Mouse (Mus musculus) heart, postnatal 4 days (tissue): ENCODE measurements around the gene Tff2. TPM values are rescaled to one million over a fixed set of nuclear protein-coding genes. Genes with fewer than 3 reads are reported as not detected.
A peak's percentile ranks its signal among the peaks of the same experiment; 100 is the strongest.

Experiments
- DNase-seq: peaks from one replicate; pipeline ENCODE4 v3.0.0; 2021
- total RNA-seq, 2 experiments: library from RNA; stranded (reverse); gene quantifications; 2 replicates each; pipeline ENCODE4 v1.2.3; 2021

Tff2 gene
- total RNA-seq, result not detected

DNA sequence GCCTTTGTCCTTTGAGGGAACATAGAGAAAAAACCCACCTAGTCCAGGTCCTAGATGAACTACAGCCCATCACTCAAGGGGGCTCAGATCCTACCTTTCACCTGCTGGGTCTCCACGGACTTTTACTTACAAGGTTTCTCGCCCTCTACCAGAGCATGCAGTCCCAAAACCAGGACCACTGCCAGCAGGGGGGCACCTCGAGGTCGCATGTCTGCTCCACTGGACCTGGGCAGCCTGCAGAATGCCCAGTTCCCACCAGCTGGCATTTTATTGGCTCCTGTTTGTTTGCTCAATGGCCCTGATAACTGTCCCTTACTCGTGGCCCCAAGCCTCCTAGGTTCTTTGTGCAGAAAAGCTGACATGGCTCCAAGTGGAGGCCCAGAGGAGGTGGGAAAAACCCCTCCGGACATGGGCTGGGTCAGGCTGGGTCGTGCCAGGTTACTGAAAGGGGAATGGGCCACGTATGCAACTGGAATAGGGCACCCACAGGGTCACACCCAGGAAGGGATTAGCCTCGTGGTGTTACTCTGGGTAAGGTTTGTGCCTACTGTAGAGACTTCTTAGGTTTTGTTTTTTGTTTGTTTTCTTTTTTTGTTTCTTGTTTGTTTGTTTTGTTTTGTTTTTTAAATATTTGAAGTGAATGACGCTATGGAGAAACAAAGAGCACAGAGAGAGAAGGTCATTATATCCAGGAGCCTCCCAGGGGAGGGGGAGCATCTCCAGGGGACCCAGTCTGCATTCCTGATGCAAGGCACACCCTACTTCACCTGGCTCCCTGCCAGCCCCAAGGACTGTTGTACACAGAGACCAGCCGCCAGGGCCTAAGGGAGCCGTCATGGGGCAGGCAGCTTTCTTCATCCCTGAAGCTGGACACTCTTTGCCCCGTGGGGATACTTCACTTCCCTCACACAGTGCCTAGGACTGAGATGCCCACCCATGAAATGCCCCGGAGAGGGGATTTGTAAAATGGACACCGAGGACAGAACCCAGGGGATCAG lies at the start of gene Tff2:
Tff2 (minus strand) TSS at position 243 of the 998 bp plus-strand sequence.
- DNase-seq, result no peak

DNA sequence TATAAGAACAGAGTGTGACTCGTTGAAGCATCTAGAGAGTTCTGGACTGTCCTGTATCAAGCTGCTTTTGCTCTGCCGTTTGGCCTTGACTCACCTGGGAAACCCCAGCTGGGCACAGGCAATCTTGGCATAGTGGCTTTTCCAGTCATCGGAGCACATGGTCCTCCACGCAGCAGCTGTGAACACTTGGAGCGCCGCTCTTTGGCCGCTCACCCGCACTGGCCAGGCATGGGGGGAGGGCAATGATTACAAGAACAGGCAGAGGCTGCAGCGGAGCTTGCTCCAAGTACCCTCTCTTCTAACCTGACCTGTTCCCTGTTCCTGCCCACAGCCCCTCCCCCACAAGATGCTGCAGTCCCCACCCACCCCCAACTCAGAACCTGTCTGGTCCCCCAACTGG lies 49.3 kb upstream of the Tff2 start:
- no peak for DNase-seq

DNA sequence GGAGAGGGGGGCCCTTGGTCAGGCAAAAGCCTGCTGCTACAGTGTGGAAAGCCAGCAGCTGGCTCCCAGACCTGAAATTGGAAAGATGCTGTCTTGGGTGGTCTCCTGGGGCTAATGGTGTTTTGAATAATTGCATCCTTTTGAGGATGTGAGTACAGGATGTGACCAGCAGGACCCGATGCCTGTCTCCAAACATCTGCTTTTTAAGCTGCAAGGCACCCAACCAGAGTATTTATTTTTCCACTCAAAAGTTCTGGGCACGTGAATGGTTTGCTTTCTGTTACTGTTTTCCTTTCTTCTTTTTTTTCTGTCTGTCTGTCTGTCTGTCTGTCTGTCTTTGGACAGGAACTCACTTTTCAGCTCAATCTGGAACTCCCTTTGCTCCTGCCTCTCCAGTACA lies 48.6 kb upstream of the Tff2 start:
- DNase-seq, result no peak

DNA sequence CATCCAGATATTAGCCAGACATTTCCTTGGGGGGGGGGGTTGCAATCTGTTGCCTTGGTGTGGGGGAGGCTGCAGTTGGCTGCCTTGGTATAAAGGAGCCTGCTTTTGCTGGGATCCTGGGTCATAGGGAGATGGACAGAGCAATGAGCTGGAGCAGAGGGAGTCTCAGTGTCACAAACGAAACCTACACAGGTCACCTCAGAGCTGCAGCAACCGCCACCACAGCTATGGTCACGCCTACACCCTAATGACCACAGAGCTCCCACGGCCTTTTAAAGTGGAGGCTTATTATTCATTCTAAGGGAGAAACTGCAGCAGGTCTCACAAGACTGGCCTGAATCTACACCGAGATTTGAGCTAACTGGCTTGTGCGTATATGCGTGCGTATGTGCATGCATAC lies 47.7 kb upstream of the Tff2 start:
- DNase-seq, result no peak

GRCm38 (mm10) chr17:31187370-31187769 lies 43.3 kb upstream of the Tff2 start:
- DNase-seq, result peak; percentile 77

- no peak for DNase-seq
Observed at GRCm38 (mm10) chr17:31184269-31184990, 40.3 kb upstream of the Tff2 start.

- DNase-seq, result no peak
Observed at GRCm38 (mm10) chr17:31183180-31183974, 39.3 kb upstream of the Tff2 start.

DNA sequence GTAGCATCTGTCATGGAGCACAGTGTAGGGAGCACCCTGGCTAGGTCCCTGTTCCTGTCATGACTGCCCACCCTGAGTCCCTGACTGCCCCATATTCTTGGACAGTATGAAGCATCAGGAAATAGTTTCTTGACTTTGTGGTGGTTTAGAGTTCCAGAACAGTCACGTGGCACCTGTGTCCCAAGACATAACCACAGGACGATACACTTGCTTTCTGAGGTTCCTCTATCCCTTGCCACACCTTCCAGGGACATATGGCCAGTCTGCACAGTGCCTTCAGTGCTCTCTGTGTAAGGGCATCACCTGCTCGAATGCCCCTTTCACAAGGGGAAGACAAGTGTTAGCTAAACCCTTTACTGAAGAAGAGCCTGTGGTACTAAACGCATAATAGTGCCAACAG lies 37.4 kb upstream of the Tff2 start:
- no peak for DNase-seq

GRCm38 (mm10) chr17:31176321-31176720 lies 32.2 kb upstream of the Tff2 start:
- no peak for DNase-seq

DNA sequence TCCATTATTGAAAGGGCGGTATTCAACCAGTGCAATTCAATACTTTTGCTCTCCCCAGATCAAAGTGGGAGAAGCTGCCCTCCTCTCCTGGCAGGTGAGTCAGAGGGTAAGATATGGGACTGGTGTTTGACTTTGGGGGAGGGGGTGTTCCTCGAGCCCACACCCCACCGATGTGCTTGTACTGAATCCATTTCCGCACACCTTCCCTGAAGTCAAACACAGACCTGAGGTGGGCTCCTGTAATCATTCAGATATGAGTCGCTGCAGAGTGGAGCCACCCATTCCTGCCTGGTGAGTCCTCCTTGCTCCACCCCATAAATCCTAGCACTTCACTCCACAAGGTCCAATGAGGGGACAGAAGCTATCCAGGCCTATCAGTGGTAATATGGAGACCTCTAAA lies 25.7 kb upstream of the Tff2 start:
- DNase-seq, result no peak

- no peak for DNase-seq
Observed at GRCm38 (mm10) chr17:31165127-31165526, 21.0 kb upstream of the Tff2 start, which contains the start of gene Tff1. TSS of gene Tff1 (minus strand) at chr17:31165277.

GRCm38 (mm10) chr17:31163821-31164220 lies 19.7 kb upstream of the Tff2 start:
- DNase-seq, result no peak

GRCm38 (mm10) chr17:31162607-31163006 lies 18.5 kb upstream of the Tff2 start:
- DNase-seq, result no peak

DNA sequence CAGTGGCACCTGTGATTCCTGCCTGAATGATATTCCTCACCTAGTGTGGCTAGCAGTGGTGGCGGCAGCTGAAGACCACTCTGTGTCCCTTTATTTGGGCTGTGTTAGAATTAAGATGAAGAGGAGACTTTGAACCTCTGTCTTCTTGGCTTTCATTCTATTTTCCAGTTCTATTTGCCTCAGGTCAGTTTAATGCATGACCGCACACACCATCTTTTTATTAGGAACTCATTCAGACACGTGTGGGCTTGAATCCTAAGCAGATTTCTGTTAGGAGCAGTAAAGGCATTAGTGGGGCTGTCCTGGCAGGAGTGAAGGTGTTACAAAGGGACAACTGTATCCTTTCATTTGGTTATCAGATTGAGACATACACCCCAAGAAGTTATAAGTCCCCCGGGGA lies 16.2 kb upstream of the Tff2 start:
- DNase-seq, result no peak

DNA sequence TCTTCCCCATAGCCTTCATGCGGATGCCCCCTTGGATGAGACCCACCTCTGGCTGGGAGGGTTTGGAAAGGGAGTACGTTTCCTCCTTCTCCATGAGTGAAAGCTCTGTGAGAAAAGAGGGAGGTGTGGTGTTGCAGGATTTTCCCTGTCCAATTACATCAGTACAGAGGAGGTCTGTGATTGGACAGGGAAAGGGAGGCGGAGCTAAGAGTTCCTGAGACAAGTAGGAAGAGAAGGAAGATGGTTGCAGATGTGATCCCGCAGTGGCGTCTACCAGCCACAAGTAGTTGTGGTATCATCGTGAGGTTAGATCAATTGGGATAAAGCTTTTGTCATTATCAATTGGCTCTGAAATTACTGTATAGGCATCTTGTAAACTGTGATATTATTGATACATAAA lies 13.8 kb upstream of the Tff2 start:
- no peak for DNase-seq

GRCm38 (mm10) chr17:31153785-31154184 lies 9.7 kb upstream of the Tff2 start:
- DNase-seq, result no peak

GRCm38 (mm10) chr17:31152966-31153499 lies 9.0 kb upstream of the Tff2 start:
- no peak for DNase-seq

DNA sequence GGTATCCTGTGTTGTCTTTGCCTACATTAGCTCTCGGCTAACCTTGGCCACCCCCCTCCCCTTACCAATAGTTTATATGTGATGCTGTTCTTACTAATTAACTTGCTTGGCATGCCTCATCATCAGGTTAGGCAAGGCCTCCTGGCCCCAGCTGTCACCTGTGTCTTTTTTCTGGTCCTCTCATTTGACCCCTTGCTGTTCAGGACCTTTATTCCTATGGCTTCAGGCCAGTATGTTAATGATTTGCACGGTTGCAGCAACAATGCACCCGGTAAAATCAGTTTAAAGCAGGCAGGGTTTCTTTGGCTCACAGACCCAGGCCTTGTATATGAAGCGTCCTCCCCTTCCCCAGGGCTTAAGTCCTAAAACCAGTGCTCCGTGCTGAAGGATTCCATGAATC lies 8.4 kb upstream of the Tff2 start:
- DNase-seq, result no peak

GRCm38 (mm10) chr17:31145998-31146397 lies 1.9 kb upstream of the Tff2 start:
- no peak for DNase-seq

- no peak for DNase-seq
Observed at GRCm38 (mm10) chr17:31142116-31142515, 2.0 kb downstream of the Tff2 start.

- DNase-seq, result peak; percentile 73
Observed at GRCm38 (mm10) chr17:31138398-31138797, 5.7 kb downstream of the Tff2 start.

DNA sequence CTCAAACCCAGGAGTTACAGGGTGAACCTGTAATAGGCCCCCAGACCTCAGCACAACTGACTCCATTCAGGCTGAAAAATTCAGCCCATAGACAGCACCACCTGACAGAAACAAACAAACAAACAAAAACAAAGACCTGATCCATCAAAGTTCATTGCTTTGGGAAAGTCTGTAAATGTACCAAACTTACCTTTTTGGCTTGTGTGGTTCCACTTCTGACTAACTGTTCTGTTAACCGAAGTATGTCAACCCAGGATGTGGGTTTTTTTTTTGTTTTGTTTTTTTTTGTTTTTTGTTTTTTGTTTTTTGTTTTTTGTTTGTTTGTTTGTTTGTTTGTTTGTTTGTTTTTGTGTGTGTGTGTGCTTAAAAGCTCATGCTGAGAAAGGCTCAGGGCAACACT lies 7.3 kb downstream of the Tff2 start:
- DNase-seq, result no peak
